Mouse (Mus musculus): ENCODE data around the gene Cmc4. TPM values are rescaled to one million over a fixed set of nuclear protein-coding genes. Genes with fewer than 3 reads are reported as not detected.

Cmc4 gene
- polyA plus RNA-seq, 1 experiment from 2014 or later = 20.2 TPM

Other genes starting within 250 kb of the Cmc4 start
- gene Fundc2, start 34.2 kb downstream of the Cmc4 start, polyA plus RNA-seq (2015; fragmentation: Nextera tagmentation; extraction: Ambion mirVana) = 50.3 and 68.0 TPM in 2 replicates
- gene F8, start 34.0 kb downstream of the Cmc4 start, polyA plus RNA-seq (2015; fragmentation: Nextera tagmentation; extraction: Ambion mirVana) = 2.9 and 3.4 TPM in 2 replicates
- gene Mtcp1, start within 50 bp of the Cmc4 start, polyA plus RNA-seq (2015; fragmentation: Nextera tagmentation; extraction: Ambion mirVana) = 9.2 and 10.2 TPM in 2 replicates
- 69.2 and 71.0 TPM in 2 replicates for gene Brcc3, start within 50 bp of the Cmc4 start, polyA plus RNA-seq (2015; fragmentation: Nextera tagmentation; extraction: Ambion mirVana)
- gene Vbp1, start 97.7 kb upstream of the Cmc4 start, polyA plus RNA-seq (2015; fragmentation: Nextera tagmentation; extraction: Ambion mirVana) = 173 and 195 TPM in 2 replicates
- 2.3 and 2.8 TPM in 2 replicates for gene Rab39b, start 161.6 kb upstream of the Cmc4 start, polyA plus RNA-seq (2015; fragmentation: Nextera tagmentation; extraction: Ambion mirVana)

All from kidney, embryonic 15.5 days (tissue).